Mouse (Mus musculus): Measurements from ENCODE around the gene Mvb12b.

DNA sequence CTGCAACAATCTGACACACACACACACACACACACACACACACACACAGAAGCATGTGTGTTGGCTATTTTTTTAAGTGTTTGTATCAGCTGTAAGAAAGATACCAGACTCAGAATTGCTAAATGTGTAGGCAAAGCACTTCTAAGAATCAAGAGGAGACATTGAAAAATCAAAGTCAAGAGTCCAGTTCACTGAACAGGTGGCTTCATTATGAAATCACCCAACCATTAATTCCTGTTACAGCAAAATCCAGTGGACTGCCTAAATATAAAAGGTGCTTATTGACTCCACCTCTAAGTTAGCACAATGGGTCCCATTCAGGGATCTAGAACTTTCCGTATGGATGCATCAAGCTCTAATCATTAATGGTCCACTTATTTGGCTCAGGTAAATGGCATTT is 103.0 kb downstream of the Mvb12b start:
- TF ChIP-seq E2F4 (IDR thresholded peaks at IDR 0.05; ENCODE audit: borderline replicate concordance, low read depth, low read length) (no peak), EP300 (IDR thresholded peaks at IDR 0.05; ENCODE audit: low read depth in 1 of 2, low read length in 2 of 2) (no peak)

Measured in MEL (cell line).